Mouse (Mus musculus) ovary, adult 2 months (tissue): Measurements from ENCODE around the gene Ankrd35. TPM values are rescaled to one million over a fixed set of nuclear protein-coding genes. Genes with fewer than 3 reads are reported as not detected.

ENCODE experiments used
- polyA plus RNA-seq: library from polyadenylated mRNA; depleted of rRNA; stranded (reverse); fragments of >200 nt; gene quantifications from 2 replicates; pipeline ENCODE4 v1.2.3, GENCODE M21; 2012; rRNA removed

Ankrd35 gene
- 3.9 and 4.7 TPM in 2 replicates for polyA plus RNA-seq

GRCm38 (mm10) chr3:96669727-96670468 is at the start of gene Ankrd35:
Gene Ankrd35 (plus strand): TSS chr3:96670131.

GRCm38 (mm10) chr3:96629729-96630600 is 40.0 kb upstream of the Ankrd35 start, which contains the start of gene Rbm8a:
Gene Rbm8a (plus strand): TSS chr3:96629933.

GRCm38 (mm10) chr3:96634928-96635879 is 34.7 kb upstream of the Ankrd35 start, which contains the start of the genes Pex11b and Gm42957:
Gene Pex11b (plus strand): TSS chr3:96635376.
Gene Gm42957 (plus strand): TSS chr3:96635474.

GRCm38 (mm10) chr3:96645018-96645649 is 24.8 kb upstream of the Ankrd35 start, which contains the start of gene Itga10:
Gene Itga10 (plus strand): TSS chr3:96645584.

DNA sequence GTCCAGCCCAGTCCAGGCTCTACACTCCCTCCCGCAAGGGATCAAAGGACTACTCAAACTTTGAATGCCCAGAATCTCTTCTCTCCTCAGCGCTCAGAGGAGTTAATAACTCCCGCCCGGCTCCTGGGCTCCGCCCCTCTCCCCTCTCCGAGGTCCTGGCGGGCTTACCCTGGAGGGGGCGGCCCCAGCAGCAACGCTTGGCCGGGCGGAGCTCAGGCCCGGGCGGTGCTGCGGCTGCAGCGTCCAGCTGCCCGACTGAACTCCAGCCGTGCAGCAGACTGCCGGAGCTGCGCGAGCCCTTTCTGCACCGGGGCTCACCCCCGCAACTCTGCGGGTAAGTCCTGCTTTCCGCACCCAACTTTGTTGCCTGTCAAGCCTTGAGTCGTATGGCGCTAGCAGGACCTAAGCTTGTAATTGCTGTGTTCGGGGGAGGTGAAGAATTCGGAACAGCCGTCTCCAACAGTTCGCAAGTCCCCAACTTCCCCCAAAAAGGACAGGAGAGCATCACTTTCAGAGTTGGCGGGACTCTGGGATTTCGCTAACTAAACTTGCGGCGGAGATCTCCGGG is 26.4 kb downstream of the Ankrd35 start, which contains the start of gene Pias3:
Pias3 (plus strand) TSS at position 187 of the 568 bp plus-strand sequence.

GRCm38 (mm10) chr3:96707903-96708683 is 38.2 kb downstream of the Ankrd35 start, which contains the start of gene Nudt17:
Gene Nudt17 (minus strand): TSS chr3:96708562.

DNA sequence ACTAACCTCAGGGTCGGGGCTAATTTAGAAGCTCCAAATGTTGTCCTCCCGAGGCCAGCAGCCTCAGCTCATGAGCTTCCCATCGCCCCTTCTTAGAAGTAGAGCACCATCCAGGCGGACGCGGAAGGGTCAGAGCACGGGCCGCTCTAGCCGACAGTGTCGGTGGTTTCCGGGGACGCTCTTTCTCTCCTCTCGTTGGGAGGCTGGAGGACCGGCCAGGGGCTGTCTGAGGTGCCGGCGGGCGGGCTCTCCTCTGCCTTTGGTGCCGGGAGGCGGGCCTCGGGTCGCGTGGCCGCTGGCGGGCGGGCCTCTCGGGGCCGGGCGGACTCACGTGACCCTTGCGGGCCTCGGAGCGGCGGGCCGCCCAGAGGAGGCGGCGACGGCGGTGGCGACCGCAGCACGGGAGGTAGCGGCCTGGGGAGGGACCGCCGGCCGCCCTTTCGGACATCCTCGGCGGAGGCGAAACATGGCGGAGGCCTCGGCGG is 57.5 kb downstream of the Ankrd35 start, which contains the start of the genes Polr3c and Rnf115:
Polr3c (minus strand) TSS at position 286 of the 485 bp plus-strand sequence.
Rnf115 (plus strand) TSS at position 322 of the 485 bp plus-strand sequence.

Other genes with a start within 250 kb of the Ankrd35 start
- gene BC107364, start 217.8 kb upstream of the Ankrd35 start, polyA plus RNA-seq, result not detected in 2 replicates
- gene Hfe2, start 145.0 kb upstream of the Ankrd35 start, polyA plus RNA-seq, result 0.19 and 0.22 TPM in 2 replicates
- 920 and 1,089 TPM in 2 replicates for gene Txnip, start 112.2 kb upstream of the Ankrd35 start, polyA plus RNA-seq
- not detected in 2 replicates for gene Gm16253, start 93.1 kb upstream of the Ankrd35 start, polyA plus RNA-seq
- gene Polr3gl, start 76.0 kb upstream of the Ankrd35 start, polyA plus RNA-seq, result 17.0 and 19.3 TPM in 2 replicates
- 3.1 TPM in 2 replicates for gene Ankrd34a, start 73.5 kb upstream of the Ankrd35 start, polyA plus RNA-seq
- 54.7 and 63.2 TPM in 2 replicates for gene Lix1l, start 69.0 kb upstream of the Ankrd35 start, polyA plus RNA-seq
- 3.3 and 5.3 TPM in 2 replicates for gene Rbm8a, start 40.2 kb upstream of the Ankrd35 start, polyA plus RNA-seq
- 39.9 and 48.8 TPM in 2 replicates for gene Pex11b, start 34.8 kb upstream of the Ankrd35 start, polyA plus RNA-seq
- gene Gm42957, start 34.7 kb upstream of the Ankrd35 start, polyA plus RNA-seq, result 0.21 and 0.28 TPM in 2 replicates
- gene Itga10, start 24.5 kb upstream of the Ankrd35 start, polyA plus RNA-seq, result 2.5 and 3.0 TPM in 2 replicates
- 45.6 and 51.2 TPM in 2 replicates for gene Pias3, start 26.3 kb downstream of the Ankrd35 start, polyA plus RNA-seq
- gene Nudt17, start 38.4 kb downstream of the Ankrd35 start, polyA plus RNA-seq, result 4.0 and 5.0 TPM in 2 replicates
- 26.6 and 35.9 TPM in 2 replicates for gene Polr3c, start 57.5 kb downstream of the Ankrd35 start, polyA plus RNA-seq
- gene Rnf115, start 57.5 kb downstream of the Ankrd35 start, polyA plus RNA-seq, result 12.2 and 14.3 TPM in 2 replicates
- gene Pdzk1, start 159.2 kb downstream of the Ankrd35 start, polyA plus RNA-seq, result 0.66 and 0.81 TPM in 2 replicates
- gene Cd160, start 159.2 kb downstream of the Ankrd35 start, polyA plus RNA-seq, result 0.64 and 0.77 TPM in 2 replicates
- gene Gja5, start 234.6 kb downstream of the Ankrd35 start, polyA plus RNA-seq, result 3.1 and 3.5 TPM in 2 replicates
- gene Gpr89, start 235.2 kb downstream of the Ankrd35 start, polyA plus RNA-seq, result 14.4 and 14.6 TPM in 2 replicates